Mouse (Mus musculus): Measurements from ENCODE around the gene C1qtnf4. TPM values are rescaled to one million over a fixed set of nuclear protein-coding genes. Genes with fewer than 3 reads are reported as not detected.
"Not testable (repeated sequence)": the region's sequence is repeated elsewhere in the genome, so short reads cannot be mapped to it uniquely, and the experiment has no call there.

Gene C1qtnf4
- total RNA-seq, 1 experiment from 2014 or later, result not detected

DNA sequence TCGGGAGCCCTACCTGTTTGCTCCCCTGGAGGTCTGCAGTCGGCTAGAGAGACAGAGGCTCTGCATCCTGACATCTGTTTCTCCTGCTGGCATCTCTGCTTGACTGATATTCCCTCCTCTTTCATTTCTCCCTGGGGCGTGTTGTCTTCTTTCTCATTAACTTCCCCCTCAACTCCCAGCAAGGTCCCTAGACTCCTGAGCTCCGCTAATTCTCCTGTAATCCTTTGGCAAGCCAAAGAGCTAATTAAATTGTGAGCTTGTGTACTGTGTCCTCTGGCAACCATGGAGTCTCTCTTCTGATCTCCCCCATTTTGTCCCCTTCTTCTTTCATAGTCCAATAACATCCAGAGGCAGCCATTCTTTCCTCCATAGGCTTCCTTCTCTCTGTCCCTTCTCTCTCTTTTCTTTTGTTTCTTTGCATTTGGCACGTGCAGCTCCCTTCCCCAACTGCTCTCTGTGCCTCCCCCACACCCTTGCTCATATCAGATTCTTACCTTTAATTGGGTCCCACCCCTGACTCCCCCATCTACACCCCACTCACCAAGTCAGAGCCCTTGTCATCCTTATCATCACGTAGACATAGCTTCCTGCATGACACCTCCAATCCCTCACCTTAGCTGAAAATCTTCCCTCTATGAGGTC lies 5.4 kb upstream of the C1qtnf4 start:
- no peak for ATAC-seq (replicated peaks; ENCODE audit: low read depth, poor library complexity, severe bottlenecking)

DNA sequence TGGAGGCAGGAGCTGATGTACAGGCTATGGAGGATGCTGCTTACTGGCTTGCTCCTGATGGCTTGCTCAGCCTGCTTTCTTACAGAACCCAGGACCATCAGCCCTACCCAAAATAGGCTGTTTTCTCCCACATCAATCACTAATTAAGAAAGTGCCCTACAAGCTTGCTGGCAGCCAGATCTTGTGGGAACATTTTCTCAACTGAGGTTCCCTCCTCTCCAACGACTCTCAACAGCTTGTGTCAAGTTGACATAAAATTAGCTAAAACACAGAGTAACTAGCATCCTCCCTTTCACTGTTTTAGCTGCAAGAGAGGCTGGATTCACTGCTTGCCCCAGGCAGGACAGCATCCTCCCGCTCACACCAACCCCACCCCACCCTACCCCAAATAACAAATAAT lies 3.8 kb upstream of the C1qtnf4 start:
- no peak for ATAC-seq (replicated peaks; ENCODE audit: low read depth, poor library complexity, severe bottlenecking)

DNA sequence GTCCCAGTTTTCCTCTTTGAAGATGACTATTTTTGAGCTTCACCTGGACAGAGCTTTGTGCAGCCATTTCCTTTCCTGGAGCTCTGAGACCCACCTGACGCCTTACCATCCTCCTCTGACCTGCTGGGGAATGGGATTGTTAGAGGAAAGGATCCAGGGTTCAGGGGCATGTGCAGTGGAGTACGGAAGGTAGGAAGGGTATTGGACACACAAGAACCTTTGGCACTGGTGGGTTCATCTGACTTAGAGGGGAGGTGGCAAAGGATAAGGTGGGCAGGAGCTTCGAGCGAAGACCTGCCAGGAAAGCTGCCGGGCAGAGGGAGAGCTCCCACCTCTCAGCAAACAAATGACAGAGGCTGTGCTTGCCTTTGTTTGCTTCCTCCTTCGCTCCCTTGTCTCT lies 776 bp downstream of the C1qtnf4 start:
- no peak for ATAC-seq (replicated peaks; ENCODE audit: low read depth, poor library complexity, severe bottlenecking)

DNA sequence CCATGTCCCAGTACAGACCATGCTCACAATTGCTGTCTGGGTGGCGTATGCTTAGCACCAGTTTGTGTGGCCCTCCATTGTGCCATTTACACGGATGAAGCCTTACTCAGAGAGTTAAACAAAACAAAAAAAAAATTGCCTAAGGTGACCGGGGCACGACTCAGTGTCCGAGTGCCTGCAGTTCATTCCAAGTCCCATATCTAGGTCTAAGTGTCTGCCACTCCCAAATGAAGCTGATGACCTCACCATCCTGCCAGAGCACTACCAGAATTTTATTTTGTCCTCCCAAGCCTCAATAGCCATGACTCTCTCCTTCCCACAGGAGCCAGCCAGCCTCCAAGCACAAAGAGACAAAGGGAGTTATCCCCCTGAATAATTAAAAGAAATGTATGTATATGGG lies 2.0 kb downstream of the C1qtnf4 start:
- ATAC-seq (replicated peaks; ENCODE audit: low read depth, poor library complexity, severe bottlenecking), result no peak

DNA sequence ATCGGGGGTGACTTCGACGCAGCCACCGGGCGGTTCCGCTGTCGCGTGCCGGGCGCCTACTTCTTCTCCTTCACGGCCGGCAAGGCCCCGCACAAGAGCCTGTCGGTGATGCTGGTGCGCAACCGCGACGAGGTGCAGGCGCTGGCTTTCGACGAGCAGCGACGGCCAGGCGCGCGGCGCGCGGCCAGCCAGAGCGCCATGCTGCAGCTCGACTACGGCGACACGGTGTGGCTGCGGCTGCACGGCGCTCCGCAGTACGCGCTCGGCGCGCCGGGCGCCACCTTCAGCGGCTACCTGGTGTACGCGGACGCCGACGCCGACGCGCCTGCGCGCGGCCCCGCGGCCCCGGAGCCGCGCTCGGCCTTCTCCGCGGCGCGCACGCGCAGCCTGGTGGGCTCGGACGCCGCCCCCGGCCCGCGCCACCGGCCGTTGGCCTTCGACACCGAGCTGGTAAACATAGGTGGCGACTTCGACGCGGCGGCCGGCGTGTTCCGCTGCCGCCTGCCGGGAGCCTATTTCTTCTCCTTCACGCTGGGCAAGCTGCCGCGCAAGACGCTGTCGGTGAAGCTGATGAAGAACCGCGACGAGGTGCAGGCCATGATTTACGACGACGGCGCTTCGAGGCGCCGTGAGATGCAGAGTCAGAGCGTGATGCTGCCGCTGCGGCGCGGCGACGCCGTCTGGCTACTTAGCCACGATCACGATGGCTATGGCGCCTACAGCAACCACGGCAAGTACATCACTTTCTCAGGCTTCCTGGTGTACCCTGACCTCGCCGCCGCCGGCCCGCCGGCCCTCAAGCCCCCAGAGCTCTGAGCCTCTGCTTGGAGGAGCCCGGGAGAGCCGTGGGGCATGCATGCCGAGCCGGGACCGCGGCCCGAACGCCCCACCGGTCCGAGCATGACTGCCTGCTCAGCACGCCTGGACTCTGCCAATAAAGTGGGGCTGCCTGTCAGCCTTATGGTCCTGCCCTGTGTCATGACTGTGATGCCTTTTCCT lies 4.2 kb downstream of the C1qtnf4 start:
- ATAC-seq (replicated peaks; ENCODE audit: low read depth, poor library complexity, severe bottlenecking), result peak; percentile 22

DNA sequence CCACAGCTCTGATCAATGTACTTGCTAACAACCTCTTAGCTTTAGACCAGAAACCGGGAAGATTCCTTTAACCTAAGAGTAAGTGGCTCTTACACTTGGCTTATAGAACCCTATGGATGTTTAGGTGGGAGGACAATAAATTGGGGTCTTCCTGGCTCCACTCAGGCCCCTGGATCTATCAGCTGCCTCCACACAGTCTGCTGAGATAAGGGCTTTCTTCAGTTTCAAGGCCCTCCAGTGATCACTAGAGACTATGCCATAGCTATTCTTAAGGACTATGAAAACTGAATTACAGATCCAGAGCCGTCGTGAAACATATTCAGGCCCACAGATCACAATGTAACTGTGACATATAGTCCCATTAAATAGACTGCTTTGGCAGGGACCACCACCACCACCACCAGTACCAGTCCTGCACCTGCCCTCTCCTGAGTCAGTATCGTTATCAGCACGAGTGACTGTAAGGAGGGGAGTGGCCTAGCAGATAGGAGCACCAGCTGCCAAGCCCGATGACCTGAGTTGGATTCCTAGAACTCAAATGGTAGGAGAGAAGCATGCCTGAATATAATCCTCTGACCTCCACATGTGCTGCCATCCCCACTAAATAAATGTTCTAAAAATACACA lies 8.1 kb downstream of the C1qtnf4 start:
- ATAC-seq (replicated peaks; ENCODE audit: low read depth, poor library complexity, severe bottlenecking), result no peak

DNA sequence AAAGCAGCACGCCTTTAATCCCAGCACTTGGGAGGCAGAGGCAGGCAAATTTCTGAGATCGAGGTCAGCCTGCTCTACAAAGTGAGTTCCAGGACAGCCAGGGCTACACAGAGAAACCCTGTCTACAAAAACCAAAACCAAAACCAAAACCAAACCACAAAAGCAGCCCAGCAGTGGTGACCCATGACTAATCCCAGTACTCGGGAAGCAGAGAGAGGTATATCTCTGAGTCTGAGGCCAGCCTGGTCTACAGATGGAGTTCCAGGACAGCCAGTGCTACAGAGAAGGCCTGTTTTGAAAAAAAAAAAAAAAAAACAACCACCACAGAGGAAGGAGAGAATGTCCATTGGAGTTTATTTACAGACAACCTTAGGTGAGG lies 8.6 kb downstream of the C1qtnf4 start:
- ATAC-seq (replicated peaks; ENCODE audit: low read depth, poor library complexity, severe bottlenecking), result not testable (repeated sequence)

DNA sequence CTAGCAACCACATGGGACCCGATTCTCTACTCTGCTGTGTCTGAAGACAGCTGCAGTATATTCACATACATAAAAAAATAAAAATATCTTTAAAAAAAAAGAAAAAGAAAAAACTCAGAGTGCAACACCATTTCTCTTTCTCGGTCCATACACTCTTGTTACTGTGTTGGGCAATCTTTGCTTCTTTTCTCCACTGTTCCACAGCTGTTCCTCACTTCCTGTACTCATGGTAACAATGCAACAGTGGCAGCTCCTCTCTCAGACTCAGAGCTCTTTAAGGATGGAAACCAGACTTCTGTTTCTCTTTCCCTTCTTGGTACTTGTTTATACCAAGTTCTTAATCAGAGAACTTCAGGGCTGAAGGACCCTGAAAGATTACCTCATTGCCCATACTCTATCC lies 17.7 kb downstream of the C1qtnf4 start:
- ATAC-seq (replicated peaks; ENCODE audit: low read depth, poor library complexity, severe bottlenecking), result peak; percentile 57

DNA sequence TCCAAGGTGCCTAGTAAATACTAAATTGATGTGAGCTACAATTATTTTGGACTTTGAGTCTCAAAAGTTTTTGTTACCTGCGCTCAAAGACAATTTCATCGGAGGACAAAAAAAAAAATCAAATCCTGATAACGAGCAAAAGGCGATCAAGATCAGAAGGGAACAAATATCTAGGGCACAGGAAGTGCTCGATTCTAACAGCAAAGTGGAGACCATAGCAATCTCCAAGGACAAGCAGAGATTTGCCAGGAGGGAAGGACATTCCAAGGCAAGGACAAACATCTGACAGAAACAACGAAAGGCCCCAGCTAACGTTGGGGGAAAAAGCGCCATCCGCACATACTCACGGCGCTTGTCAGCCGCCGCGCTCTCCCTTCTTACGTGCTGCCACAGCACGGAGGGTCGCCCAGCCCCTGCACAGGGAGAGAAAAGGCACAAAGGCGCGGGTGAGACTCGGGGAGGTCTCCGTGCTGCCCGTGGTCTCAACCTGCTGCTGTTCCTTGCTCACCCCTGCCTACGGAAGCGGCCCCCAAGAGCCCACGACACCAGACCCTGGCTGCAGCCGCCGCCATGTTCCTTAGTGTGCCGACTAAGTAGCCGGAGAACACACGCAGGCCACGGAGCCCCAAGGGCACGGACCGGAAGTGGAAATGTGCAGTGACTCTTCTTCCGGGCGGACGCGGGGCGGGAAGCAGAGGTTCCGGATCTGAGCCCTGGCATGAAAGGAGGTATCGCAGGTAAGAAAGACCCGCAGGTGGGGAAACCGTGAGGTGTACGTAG lies 18.6 kb downstream of the C1qtnf4 start, which contains the start of the genes Kbtbd4 and Ndufs3:
TSS of gene Kbtbd4 (plus strand) at position 665 of the 780 bp plus-strand sequence.
TSS of gene Ndufs3 (minus strand) at position 752 of the 780 bp plus-strand sequence.
- ATAC-seq (replicated peaks; ENCODE audit: low read depth, poor library complexity, severe bottlenecking), result peak; percentile 96

DNA sequence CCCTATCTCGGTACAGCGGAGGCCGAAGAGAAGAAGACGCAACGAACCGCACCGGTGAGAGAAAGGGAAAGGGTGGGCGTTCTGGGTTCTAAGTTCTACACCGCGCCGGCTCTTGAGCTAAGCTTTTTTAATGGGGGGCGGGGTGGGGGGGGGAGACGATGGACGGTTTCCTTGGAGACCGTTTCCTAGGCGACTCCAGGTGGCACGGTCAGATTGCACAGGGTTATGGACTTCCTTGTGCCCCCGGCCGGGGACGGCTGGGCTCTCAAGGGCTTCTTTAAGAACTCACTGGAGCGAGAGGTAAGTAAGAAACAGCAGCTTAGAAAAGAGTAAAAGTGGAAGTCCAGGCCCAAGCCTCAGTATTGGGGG lies 19.2 kb downstream of the C1qtnf4 start:
- ATAC-seq (replicated peaks; ENCODE audit: low read depth, poor library complexity, severe bottlenecking), result peak; percentile 16; the same call in 1 of the 2 replicates

DNA sequence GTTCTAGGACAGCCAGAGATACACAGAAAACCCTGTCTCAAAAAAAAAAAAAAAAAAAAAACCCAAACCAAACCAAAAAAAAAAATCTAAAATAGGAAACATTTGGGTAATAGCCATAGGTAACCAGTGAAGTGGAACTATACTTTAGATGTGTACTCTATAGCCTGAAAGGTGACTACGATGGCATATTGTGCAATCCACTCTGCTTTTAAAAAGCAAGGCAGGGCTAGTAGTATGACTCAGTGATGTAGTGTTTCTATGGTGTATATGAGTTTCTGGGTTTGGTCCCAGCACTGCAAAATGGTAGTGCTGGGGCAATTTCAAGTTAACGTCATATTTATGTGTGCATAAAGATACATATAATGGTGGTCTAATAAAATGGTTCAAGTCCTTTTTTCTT lies 21.1 kb downstream of the C1qtnf4 start:
- no peak for ATAC-seq (replicated peaks; ENCODE audit: low read depth, poor library complexity, severe bottlenecking)

DNA sequence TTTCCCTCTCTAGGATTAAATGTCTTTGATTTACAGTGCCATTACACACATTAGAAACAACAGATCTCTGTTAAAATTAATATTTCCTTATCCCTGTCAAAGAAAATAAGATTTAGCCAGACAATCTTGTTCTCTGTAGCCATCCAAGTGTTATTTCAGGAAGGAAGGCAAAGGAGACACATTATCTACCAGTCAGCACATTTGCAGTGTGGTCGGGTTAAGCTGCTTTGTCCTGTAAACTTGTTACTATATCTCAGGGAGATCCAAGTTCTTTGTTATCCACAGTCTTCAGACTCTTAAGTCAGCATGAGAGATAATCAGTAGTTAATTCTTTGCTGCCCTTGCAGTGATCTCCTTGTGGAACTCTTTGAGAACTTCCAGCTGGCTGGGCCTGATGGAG lies 25.2 kb downstream of the C1qtnf4 start:
- no peak for ATAC-seq (replicated peaks; ENCODE audit: low read depth, poor library complexity, severe bottlenecking)

DNA sequence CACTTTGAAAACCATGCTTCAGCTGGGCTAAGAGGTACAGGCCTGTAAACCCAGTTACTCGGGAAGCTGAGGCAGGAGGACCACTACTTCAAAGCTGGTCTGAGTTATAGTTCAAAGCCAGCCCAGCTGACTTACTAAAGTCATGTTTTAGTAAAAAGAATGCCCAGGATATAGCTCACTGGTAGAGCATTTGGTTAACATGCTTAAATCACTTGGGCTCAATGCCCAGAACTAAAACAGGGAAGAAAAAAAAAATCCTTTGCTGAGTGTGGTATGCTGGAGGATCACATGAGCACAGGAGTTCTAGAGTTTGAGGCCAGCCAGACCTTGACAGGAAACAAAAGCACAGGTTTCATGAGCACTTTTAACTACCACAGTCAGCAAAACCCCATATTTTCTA lies 26.0 kb downstream of the C1qtnf4 start:
- ATAC-seq (replicated peaks; ENCODE audit: low read depth, poor library complexity, severe bottlenecking), result no peak

DNA sequence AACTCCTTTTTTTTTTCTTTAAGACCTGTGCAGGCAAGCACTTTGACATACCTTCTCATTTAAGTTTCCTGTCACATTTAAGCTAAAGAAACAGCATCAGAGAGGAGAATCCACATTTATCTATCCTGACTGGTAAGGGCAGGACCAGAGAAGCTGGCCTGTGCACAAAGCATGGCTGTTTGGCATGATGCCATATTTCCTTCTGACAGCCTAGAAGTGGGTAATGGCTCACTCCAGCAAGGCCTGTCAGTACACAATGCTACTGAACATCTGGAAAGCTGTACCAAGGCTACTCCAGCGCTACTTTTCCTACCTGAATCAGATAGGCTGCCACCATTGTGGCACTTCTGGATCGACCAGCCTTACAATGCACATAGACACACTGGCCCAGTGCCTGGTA lies 28.0 kb downstream of the C1qtnf4 start:
- ATAC-seq (replicated peaks; ENCODE audit: low read depth, poor library complexity, severe bottlenecking), result no peak

DNA sequence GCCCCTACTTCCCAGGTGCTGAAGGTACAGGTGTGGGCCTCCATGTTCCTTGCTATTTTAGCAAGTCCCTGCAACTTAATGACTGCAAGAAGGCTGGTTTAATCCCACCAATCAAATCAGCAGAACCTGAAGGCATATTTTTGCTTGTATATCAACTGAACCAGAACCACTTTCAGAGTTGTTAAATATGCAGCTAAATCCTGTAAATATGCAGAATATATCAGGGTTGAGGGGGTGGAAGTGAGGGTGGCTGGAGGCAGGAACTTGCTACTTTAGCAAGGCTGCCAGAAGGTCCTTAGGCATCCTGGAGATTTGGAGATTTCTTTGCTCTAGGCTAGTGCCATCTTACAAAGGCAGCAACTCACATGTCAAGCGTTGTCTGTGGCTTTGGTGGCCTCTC lies 29.9 kb downstream of the C1qtnf4 start:
- no peak for ATAC-seq (replicated peaks; ENCODE audit: low read depth, poor library complexity, severe bottlenecking)

DNA sequence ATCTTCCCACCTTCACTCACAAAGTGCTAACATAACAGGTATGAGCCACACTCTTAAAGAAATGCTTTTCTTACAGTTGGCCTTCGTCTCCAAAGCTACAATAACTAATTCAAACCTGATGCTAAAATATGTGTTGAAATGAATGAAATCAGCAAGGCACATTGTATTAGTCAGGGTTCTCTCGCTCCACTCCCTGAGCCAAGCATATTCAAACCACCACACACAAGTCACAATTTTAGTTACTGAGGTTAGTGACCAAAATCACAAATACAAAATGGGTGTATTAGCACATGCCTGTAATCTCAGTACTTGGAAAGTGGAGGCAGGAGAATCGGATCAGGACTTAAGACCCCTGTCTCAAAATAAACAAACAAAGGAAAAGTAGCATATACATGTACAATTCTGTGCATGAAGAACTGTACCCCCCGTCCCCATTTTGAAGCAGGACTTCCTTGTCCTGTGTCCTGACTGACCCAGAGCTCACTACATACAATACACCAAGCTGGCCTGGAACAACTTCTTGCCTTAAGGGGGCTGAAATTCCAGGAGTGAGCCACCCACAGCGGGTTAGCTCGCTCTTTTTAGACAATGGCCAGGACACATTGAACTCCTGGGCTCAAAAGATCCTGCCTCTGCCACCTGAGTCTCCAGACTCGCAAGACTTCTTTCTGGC lies 31.0 kb downstream of the C1qtnf4 start:
- no peak for ATAC-seq (replicated peaks; ENCODE audit: low read depth, poor library complexity, severe bottlenecking)

DNA sequence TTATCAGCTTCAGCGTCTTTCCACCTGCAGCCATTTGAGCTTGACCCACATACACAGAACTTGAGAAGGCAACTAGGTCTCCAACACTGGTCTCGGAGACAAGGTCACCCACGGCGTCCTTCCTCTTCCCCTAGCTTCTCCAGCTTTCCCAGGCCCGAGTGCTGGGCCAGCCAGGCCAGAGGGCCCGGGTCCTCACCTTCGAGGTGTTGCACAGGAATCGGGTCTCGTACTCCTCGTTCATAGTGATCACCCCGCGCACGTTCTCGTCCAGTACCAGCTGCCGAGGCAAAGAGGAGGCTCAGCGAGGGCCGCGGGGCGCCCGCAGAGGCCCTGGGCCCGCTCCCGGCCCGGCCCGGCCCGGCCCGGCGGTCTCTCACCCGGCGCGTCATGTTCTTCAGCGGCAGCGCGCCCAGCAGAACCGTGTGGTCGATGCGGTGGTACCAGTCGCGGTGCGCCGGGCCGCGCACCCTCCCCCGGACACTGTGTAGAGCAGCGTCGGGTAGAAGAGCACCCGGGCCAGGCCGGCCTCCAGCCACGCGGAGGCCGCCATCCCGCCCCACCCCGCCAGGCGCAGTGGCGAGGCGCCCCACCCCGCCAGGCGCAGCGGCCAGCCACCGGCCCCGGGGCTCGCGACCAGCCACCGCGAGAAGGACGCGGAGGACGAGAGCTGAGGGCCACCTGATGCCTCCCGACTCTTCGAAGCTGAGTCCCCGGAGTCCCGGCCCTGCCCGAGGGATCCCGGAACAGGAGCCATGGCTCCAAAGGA lies 31.8 kb downstream of the C1qtnf4 start:
- ATAC-seq (replicated peaks; ENCODE audit: low read depth, poor library complexity, severe bottlenecking), result peak; percentile 63

DNA sequence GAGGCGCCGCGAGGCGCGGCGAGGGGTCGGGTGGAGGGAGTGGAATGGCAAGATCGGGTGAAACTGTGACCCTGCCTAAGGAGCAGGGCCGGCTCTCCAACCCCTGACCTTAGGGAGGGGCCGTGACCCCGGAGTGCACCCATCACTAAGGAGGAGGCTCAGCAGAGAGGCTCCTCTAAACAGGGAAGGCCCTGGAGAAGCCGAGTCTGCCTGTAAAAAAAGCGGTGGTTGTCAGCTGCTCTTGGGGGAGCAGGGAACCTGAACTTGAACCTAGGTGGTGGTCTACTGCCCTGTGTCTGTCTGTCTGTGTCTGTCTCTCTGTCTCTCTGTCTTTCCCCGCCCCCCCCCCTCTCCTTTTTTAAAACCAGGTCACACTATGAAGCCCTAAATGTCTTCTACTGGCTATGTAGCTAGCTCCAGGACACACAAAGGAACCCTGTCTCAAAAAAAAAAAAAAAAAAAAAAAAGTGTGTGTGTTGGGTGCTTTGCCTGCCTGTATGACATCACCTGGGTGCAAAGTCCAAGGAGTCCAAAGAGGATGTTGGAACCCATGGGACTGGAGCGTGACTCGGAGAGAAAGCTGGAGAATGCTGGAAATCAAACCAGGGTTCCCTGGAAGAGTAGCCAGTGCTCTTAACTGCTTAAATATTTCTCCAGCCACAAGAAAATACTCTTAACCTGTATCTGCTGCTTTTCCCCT lies 32.5 kb downstream of the C1qtnf4 start:
- ATAC-seq (replicated peaks; ENCODE audit: low read depth, poor library complexity, severe bottlenecking), result peak; percentile 59
